Mouse (Mus musculus) cerebellum, adult (tissue): Measurements from ENCODE around the gene Ulk4.
"Not testable (repeated sequence)": the region's sequence is repeated elsewhere in the genome, so short reads cannot be mapped to it uniquely, and the experiment has no call there.

Experiments used
- ATAC-seq: cut with Nextera tagmentation; 2 replicates; pipeline ENCODE4 v1.9.2; 2017; ENCODE audit warnings: mild to moderate bottlenecking, moderate library complexity, mixed read lengths; ENCODE audit not compliant: insufficient number of reproducible peaks, low FRiP score, low TSS enrichment

The Ulk4 gene

GRCm38 (mm10) chr9:121203686-121204085 is 73.3 kb downstream of the Ulk4 start:
- ATAC-seq: no peak

GRCm38 (mm10) chr9:121199146-121199685 is 77.8 kb downstream of the Ulk4 start:
- not testable (repeated sequence) for ATAC-seq

- no peak for ATAC-seq
These were observed 80.5 kb downstream of the Ulk4 start for GRCm38 (mm10) chr9:121196473-121196872.

GRCm38 (mm10) chr9:121195106-121195505 is 81.9 kb downstream of the Ulk4 start:
- no peak for ATAC-seq

GRCm38 (mm10) chr9:121192601-121193370 is 84.2 kb downstream of the Ulk4 start:
- no peak for ATAC-seq

GRCm38 (mm10) chr9:121187811-121188210 is 89.2 kb downstream of the Ulk4 start:
- no peak for ATAC-seq

- ATAC-seq: no peak
These were observed 91.2 kb downstream of the Ulk4 start for GRCm38 (mm10) chr9:121185796-121186195.

GRCm38 (mm10) chr9:121176350-121176749 is 100.6 kb downstream of the Ulk4 start:
- ATAC-seq: no peak

- ATAC-seq: no peak
These were observed 101.8 kb downstream of the Ulk4 start for GRCm38 (mm10) chr9:121175201-121175600.

- no peak for ATAC-seq
These were observed 104.9 kb downstream of the Ulk4 start for GRCm38 (mm10) chr9:121172123-121172522.

- no peak for ATAC-seq
These were observed 105.4 kb downstream of the Ulk4 start for GRCm38 (mm10) chr9:121171609-121172008.

GRCm38 (mm10) chr9:121164607-121165006 is 112.4 kb downstream of the Ulk4 start:
- ATAC-seq: no peak

- no peak for ATAC-seq
These were observed 114.2 kb downstream of the Ulk4 start for GRCm38 (mm10) chr9:121162789-121163188.

- no peak for ATAC-seq
These were observed 115.0 kb downstream of the Ulk4 start for GRCm38 (mm10) chr9:121161818-121162565.

GRCm38 (mm10) chr9:121156253-121156831 is 120.7 kb downstream of the Ulk4 start:
- ATAC-seq: no peak

- ATAC-seq: no peak
These were observed 123.7 kb downstream of the Ulk4 start for GRCm38 (mm10) chr9:121153276-121153675.

- no peak for ATAC-seq
These were observed 128.4 kb downstream of the Ulk4 start for GRCm38 (mm10) chr9:121148602-121149001.

- no peak for ATAC-seq
These were observed 133.8 kb downstream of the Ulk4 start for GRCm38 (mm10) chr9:121143208-121143607.

GRCm38 (mm10) chr9:121132549-121132948 is 144.4 kb downstream of the Ulk4 start:
- no peak for ATAC-seq

- ATAC-seq: no peak
These were observed 147.5 kb downstream of the Ulk4 start for GRCm38 (mm10) chr9:121129533-121129932.

- no peak for ATAC-seq
These were observed 148.1 kb downstream of the Ulk4 start for GRCm38 (mm10) chr9:121128934-121129333.
